Mouse (Mus musculus): ENCODE data around the gene Anks1b. TPM values are rescaled to one million over a fixed set of nuclear protein-coding genes. Genes with fewer than 3 reads are reported as not detected.

The Anks1b gene
- polyA plus RNA-seq, 1 experiment from 2014 or later, result 1.6 TPM

DNA sequence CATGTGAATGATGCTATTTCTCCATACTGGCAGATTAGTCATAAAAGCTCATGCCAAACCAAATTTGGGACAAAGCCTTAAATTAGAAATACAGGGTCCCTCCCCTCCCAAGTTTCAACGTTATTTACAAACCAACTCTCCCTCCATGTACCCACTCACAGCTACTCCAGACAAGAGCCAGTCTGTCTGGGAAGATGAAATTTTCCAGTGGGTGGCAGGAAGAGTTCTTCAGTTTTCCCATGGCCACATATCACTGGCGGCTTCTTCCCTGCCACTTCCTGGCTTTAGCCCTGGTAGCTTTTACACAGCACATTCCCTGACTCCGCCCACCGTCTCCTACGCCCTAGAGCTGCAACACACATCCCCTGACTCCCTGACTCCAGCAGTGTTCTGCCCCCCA is 961.0 kb downstream of the Anks1b start:
- Histone ChIP-seq H3K4me3 (no peak overlapping the region), H3K27ac (replicated peaks) (no peak overlapping the region), H3K4me1 (peaks cover 20% of the 10 kb centered on the region), H3K9me3 (replicated peaks) (no peaks in the 10 kb centered on the region), H3K36me3 (no peaks in the 10 kb centered on the region), H3K27me3 (ENCODE audit: low read depth, poor library complexity, severe bottlenecking) (peaks cover 42% of the 10 kb centered on the region)
- DNase-seq (ENCODE audit: low spot score), result no peak
- 31% methylated on average over 5 of the region's 5 CpGs for WGBS

DNA sequence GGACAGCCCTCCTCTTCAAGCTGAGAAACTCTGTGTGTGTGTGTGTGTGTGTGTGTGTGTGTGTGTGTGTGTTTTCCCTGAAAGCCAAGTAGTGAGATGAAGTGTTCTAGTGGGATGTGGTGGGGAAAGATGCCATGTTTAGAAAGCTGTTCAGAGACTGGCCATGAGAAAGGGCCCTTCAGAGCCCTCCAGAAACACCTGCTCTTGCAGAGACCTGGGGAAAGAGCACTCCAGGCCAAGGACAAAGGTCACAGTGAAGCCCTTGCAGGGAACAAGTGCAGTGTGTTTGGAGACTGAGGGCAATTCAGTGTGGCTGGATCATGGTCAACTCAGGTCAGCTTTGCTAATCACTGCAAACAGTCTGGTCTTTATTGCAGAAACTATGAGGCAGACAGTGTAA is 961.9 kb downstream of the Anks1b start:
- Histone ChIP-seq H3K36me3 (no peaks in the 10 kb centered on the region), H3K4me1 (peaks cover 12% of the 10 kb centered on the region), H3K9me3 (replicated peaks) (no peaks in the 10 kb centered on the region), H3K4me3 (no peak overlapping the region), H3K27ac (replicated peaks) (no peak overlapping the region), H3K27me3 (ENCODE audit: low read depth, poor library complexity, severe bottlenecking) (peaks cover 33% of the 10 kb centered on the region)
- no peak for DNase-seq (ENCODE audit: low spot score)

DNA sequence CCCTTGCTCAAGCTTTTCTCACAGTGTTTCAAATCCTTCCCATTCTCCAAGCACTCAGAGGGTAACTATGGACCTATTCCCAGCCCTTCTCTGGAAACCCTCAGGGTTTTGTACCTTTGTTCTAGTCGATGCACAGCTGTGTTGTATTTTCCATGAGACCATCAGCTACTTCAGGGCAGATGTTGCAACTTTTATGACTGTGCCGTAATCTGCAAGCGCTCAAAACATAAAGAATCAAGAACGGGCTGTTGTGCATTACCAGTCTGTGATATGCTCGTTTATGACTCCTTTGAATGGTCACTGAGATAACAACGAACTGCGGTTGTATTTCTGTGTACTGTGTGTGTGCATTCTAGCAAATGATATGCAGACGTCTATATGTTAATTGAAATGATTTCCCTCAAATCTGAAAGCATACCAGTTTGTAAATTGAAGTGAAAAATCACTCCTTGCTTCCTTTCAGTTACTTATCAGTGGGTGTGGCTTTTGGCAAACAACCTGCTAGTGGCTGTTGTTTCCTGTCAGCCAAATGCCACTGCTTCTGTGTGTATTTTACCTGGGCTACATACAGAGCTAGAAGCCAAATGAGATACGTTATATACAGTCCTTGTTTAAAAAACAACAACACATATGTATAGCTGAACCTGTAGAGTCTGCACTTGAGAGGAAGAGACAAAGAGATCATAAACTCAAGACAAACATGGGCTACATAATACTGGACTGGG is 966.5 kb downstream of the Anks1b start:
- Histone ChIP-seq H3K9me3 (replicated peaks) (peaks cover 8% of the 10 kb centered on the region; the same call in 1 of the 2 replicates), H3K4me3 (no peak overlapping the region), H3K27ac (replicated peaks) (no peak overlapping the region), H3K4me1 (no peaks in the 10 kb centered on the region), H3K27me3 (ENCODE audit: low read depth, poor library complexity, severe bottlenecking) (no peaks in the 10 kb centered on the region), H3K36me3 (no peaks in the 10 kb centered on the region)
- WGBS, result 91% methylated on average over 9 of the region's 9 CpGs
- DNase-seq (ENCODE audit: low spot score), result no peak

DNA sequence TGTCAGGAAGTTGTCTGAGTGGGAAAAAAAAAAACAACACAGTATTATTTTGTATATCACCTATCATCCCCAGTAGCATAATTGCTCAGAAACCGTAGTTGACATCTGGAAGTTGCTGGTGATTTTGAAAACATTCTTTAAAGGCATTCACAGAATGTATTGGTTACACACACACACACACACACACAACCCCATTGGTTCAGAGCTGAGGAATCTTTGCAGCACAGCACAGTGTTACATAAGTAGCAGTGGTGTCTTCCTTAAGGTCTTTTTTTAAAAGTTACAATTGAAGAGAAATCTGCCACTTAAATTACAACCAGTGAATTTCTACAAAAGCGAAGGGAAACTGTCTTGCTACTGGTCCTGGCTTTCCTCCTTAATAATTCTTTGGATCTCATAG is 969.1 kb downstream of the Anks1b start:
- Histone ChIP-seq H3K4me1 (no peaks in the 10 kb centered on the region), H3K9me3 (replicated peaks) (peaks cover 8% of the 10 kb centered on the region; the same call in 1 of the 2 replicates), H3K27ac (replicated peaks) (no peak overlapping the region), H3K36me3 (no peaks in the 10 kb centered on the region), H3K4me3 (no peak overlapping the region), H3K27me3 (ENCODE audit: low read depth, poor library complexity, severe bottlenecking) (no peaks in the 10 kb centered on the region)
- no peak for DNase-seq (ENCODE audit: low spot score)
- WGBS, result 86% methylated on average over 2 of the region's 2 CpGs

DNA sequence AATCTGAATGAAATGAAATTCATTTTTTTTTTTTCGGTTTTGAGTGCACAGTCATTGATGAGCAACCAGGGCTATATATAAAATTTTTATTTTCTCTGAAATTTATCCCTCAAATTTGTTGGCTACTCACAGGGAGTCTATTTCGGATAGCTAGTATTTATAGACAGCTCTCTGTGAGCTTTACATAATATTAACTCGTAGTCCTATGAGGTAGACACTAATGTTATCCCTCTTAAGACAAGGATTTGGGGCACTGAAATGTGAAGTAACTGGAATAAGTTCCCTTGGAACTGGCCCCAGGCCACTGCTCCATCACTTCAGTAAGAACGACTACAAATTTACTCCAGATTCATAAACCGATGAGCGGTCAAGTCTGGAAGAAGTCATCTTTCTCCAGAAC is 977.8 kb downstream of the Anks1b start:
- DNase-seq (ENCODE audit: low spot score), result no peak
- H3K9me3 ChIP-seq (replicated peaks), result no peaks in the 10 kb centered on the region
- no peak overlapping the region for H3K27ac ChIP-seq (replicated peaks)
- H3K4me3 ChIP-seq, result no peak overlapping the region
- peaks cover 5% of the 10 kb centered on the region; the same call in 1 of the 2 replicates for H3K4me1 ChIP-seq
- no peaks in the 10 kb centered on the region for H3K36me3 ChIP-seq
- 92% methylated on average over 6 of the region's 6 CpGs for WGBS
- H3K27me3 ChIP-seq (ENCODE audit: low read depth, poor library complexity, severe bottlenecking), result no peaks in the 10 kb centered on the region

DNA sequence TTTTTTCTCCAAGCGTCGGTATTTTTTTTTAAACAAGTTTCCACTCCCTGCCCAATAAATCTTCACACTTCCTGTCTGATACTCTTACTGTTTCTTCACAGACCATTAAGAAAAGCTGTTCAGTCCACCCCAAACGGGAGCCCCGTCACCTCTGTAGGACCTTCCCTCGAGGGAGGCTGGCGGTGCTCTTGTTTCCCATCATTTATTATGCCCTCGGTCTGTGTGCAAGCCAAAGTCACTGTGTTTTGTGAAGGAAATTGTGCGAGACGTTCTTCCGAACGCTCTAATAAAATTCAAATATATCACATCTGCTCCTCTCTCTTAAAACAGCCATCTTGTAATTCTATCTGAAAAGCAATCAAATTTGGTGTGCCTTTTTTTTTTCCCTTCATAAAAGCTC is 978.7 kb downstream of the Anks1b start:
- Histone ChIP-seq H3K27me3 (ENCODE audit: low read depth, poor library complexity, severe bottlenecking) (no peaks in the 10 kb centered on the region), H3K4me3 (no peak overlapping the region), H3K36me3 (no peaks in the 10 kb centered on the region), H3K4me1 (peaks cover 5% of the 10 kb centered on the region; the same call in 1 of the 2 replicates), H3K9me3 (replicated peaks) (no peaks in the 10 kb centered on the region), H3K27ac (replicated peaks) (no peak overlapping the region)
- no peak for DNase-seq (ENCODE audit: low spot score)
- 90% methylated on average over 11 of the region's 11 CpGs for WGBS

DNA sequence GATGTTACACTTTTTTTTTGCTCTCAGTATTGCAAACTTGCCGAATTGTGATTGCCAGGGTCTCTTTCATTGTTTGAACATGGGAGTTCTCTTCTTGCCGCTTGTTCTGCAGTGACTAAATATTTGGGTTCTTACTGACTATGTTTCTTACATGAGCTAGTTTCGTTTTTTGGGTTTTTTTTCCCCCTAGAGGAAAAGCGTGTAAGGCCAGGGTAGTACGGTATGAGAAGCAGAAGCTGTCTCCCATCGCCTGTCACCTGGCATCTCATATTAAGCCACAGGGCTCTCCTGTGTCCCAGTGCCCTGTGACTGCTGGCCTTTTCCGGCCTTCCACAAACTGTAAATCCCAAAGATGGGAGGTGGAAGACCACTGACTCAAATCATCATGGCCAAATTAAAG is 979.1 kb downstream of the Anks1b start:
- Histone ChIP-seq H3K4me3 (no peak overlapping the region), H3K4me1 (peaks cover 5% of the 10 kb centered on the region; the same call in 1 of the 2 replicates), H3K27me3 (ENCODE audit: low read depth, poor library complexity, severe bottlenecking) (no peaks in the 10 kb centered on the region), H3K27ac (replicated peaks) (no peak overlapping the region), H3K9me3 (replicated peaks) (no peaks in the 10 kb centered on the region), H3K36me3 (no peaks in the 10 kb centered on the region)
- WGBS, result 88% methylated on average over 7 of the region's 7 CpGs
- DNase-seq (ENCODE audit: low spot score), result no peak

DNA sequence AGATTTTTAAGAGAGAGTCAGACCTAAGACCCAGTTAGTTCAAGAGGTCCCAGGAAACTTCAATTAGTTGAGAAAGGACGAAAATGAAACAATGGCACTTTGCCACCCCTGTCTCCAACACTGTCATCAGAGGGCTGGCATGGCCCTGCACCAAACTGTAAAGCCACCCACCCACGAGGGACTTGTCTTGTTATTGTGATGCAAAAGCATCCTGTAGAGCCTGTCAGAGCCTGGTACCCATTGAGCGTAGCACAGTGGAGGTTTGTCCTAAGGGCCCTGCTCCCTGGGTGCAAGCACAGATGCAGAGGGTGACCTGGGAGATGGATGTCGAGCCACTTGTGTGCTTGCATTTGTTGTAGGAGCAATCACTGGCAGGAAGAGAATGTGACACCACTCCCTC is 983.4 kb downstream of the Anks1b start:
- H3K4me3 ChIP-seq, result no peak overlapping the region
- 52% methylated on average over 4 of the region's 4 CpGs for WGBS
- no peaks in the 10 kb centered on the region for H3K9me3 ChIP-seq (replicated peaks)

DNA sequence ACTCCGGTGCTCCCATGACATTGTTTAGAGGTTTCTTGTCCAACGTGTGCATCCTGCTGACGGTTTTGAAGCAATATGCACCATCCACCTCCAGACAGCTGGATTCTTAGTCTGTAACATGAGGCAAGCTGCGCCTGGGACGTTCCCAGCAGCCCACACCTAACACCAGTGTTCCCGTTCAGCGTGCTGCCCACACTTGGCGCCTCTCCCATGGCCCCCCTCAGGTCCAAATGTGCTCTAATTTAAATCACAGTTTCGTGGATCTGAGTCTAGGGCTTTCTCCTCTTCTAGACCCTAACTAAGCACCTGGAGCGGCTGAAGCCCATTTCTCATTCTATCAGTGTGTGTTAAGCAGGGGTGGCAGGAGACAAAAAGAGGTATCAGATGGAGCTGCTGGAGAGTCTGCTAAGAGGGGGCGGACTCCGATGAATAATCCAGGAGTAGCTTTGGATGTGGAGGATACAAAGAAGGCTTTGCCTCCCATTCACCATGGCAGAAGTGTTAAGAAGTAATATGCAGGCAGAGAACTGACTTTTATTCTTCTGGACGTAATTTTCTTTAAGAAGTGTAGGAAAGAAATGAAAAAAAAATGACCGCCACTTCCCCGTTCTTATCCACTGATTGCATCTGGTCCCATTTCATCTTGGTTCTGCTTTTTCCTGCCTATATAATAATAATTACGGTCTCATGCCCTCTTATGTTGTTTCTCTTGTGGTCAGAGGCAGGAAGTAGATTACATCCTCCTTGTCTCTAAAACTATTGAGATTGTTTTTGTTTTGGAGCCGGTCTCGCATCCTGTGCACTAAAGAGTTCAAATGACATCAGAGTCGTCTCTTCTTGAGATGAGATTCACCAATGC is 986.6 kb downstream of the Anks1b start:
- peaks cover 7% of the 10 kb centered on the region for H3K4me1 ChIP-seq
- no peaks in the 10 kb centered on the region for H3K9me3 ChIP-seq (replicated peaks)
- no peak overlapping the region for H3K4me3 ChIP-seq
- 88% methylated on average over 19 of the region's 19 CpGs for WGBS
- H3K36me3 ChIP-seq, result no peaks in the 10 kb centered on the region
- DNase-seq (ENCODE audit: low spot score), result no peak
- no peaks in the 10 kb centered on the region; the same call in 1 of the 2 replicates for H3K27me3 ChIP-seq (ENCODE audit: low read depth, poor library complexity, severe bottlenecking)
- no peak overlapping the region for H3K27ac ChIP-seq (replicated peaks)

More for the DNA sequence above, 983.4 kb downstream of the Anks1b start:
- no peak for DNase-seq (ENCODE audit: low spot score)
- no peaks in the 10 kb centered on the region for H3K4me1 ChIP-seq
- no peak overlapping the region for H3K27ac ChIP-seq (replicated peaks)
- no peaks in the 10 kb centered on the region for H3K27me3 ChIP-seq (ENCODE audit: low read depth, poor library complexity, severe bottlenecking)
- no peaks in the 10 kb centered on the region for H3K36me3 ChIP-seq

DNA sequence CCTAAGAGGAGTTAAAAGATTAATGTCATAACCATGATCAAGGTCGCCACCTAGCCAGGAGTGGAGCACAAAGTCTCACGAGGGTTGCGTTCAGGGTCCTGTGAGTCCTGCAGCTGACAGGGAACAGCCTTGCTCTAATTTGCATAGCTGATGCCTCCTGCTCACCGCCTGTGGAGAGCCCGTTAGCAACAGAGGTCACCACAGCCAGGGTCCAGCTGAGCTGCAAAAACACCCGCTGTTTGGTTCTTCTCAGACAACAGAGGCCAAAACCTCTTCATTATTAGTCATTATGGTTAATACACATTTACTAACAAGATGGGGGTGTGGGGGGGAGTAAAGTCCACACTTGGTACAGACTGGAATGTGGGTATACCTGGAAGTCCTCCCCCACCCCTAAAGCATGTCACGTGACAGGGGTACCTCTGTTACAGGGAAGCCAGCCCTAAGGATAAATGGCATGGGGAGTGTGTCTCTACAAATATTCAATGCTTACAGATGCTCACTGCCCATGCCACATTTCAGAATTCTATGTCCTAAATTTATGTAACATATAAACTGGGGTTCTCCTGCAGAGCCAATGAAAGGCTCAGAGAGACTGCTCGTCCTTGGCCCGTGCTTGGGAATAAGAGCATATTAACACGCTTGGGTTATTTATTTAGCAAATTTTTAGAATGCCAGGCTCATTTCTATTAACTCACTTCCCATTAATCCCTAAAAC is 990.7 kb downstream of the Anks1b start:
- DNase-seq (ENCODE audit: low spot score), result peak; percentile 25
- Histone ChIP-seq H3K36me3 (no peaks in the 10 kb centered on the region), H3K4me3 (no peak overlapping the region), H3K9me3 (replicated peaks) (no peaks in the 10 kb centered on the region), H3K4me1 (peaks cover 7% of the 10 kb centered on the region), H3K27me3 (ENCODE audit: low read depth, poor library complexity, severe bottlenecking) (no peaks in the 10 kb centered on the region; the same call in 1 of the 2 replicates), H3K27ac (replicated peaks) (no peak overlapping the region)
- 13% methylated on average over 10 of the region's 10 CpGs for WGBS

DNA sequence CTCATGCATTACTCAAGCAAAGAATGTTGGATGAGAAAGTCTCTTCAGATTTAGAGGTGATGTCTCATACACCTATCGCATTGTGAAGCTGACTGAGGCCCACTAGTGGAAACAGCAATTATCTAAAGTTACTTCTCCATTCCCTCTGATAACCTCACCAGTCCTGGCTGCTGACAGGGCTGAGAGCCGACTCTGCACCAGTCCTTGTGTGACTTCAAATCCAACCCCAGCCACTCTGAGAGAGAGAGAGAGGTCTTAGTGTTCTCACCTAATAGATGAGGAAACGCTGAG is 991.2 kb downstream of the Anks1b start:
- Histone ChIP-seq H3K4me1 (peaks cover 7% of the 10 kb centered on the region), H3K27me3 (ENCODE audit: low read depth, poor library complexity, severe bottlenecking) (no peaks in the 10 kb centered on the region; the same call in 1 of the 2 replicates), H3K9me3 (replicated peaks) (no peaks in the 10 kb centered on the region), H3K36me3 (no peaks in the 10 kb centered on the region), H3K4me3 (no peak overlapping the region), H3K27ac (replicated peaks) (no peak overlapping the region)
- 31% methylated on average over 3 of the region's 3 CpGs for WGBS
- DNase-seq (ENCODE audit: low spot score), result no peak

DNA sequence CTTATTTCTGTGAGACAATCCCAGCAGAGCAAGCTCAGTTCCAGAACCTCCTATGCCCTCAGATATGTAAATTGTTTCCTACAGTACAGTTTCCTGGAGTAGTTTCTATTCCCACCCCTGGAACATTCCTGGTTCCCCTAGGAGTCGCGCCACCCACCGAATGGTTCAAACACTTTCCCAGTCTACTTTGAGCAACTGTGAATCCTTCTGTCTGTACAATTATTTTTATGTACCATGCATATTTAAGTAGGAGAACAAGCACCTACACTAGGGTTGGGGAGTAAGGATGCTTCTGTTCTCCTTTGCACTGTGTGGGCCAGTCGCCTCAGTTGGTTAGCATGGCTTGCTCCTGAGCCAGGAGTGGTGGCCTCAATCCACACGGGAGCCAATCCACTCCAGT is 999.9 kb downstream of the Anks1b start:
- Histone ChIP-seq H3K9me3 (replicated peaks) (no peaks in the 10 kb centered on the region), H3K27ac (replicated peaks) (no peak overlapping the region), H3K4me1 (no peaks in the 10 kb centered on the region), H3K36me3 (no peaks in the 10 kb centered on the region), H3K4me3 (no peak overlapping the region), H3K27me3 (ENCODE audit: low read depth, poor library complexity, severe bottlenecking) (no peaks in the 10 kb centered on the region)
- 91% methylated on average over 5 of the region's 5 CpGs for WGBS
- no peak for DNase-seq (ENCODE audit: low spot score)

DNA sequence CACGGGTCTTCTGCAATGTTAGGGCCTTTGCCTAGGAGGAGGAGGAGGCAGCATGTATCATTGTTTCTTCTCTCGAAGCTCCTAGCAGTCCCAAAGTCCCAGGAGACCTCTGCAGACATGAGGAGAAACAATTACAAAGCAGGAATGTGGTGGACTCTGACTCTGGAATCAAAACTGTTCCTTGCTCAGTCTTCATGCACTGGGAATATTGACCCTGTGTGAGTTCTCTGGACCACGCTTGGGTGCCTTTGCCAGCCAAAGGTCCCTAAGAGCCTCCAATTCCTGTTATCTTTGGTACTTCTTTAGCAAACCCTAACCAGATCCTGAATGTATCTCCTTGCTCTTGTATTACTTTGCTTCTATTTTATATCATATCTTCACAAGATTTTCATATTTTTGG is 1000.9 kb downstream of the Anks1b start:
- no peaks in the 10 kb centered on the region for H3K4me1 ChIP-seq
- no peaks in the 10 kb centered on the region for H3K36me3 ChIP-seq
- WGBS, result 87% methylated on average over 3 of the region's 3 CpGs
- H3K9me3 ChIP-seq (replicated peaks), result no peaks in the 10 kb centered on the region
- no peak overlapping the region for H3K4me3 ChIP-seq
- no peak for DNase-seq (ENCODE audit: low spot score)
- no peak overlapping the region for H3K27ac ChIP-seq (replicated peaks)
- no peaks in the 10 kb centered on the region for H3K27me3 ChIP-seq (ENCODE audit: low read depth, poor library complexity, severe bottlenecking)

Data from midbrain, embryonic 10.5 days (tissue).